Mouse (Mus musculus) left cerebral cortex, postnatal 14 days (tissue): ENCODE measurements around the gene St7. TPM values are rescaled to one million over a fixed set of nuclear protein-coding genes. Genes with fewer than 3 reads are reported as not detected.

Experiments used
- DNase-seq, 2 experiments: peaks; one replicate each; pipeline ENCODE4 v3.0.0; 2021 to 2022; ENCODE audit warnings: low spot score in 2 of 2, mixed read lengths in 1 of 2
- intact Hi-C: fragments of 180-260 bp; cut with DNase I; formaldehyde crosslinking; loops from one replicate; pipeline ENCODE4 v1.15.1; 2025
- total RNA-seq, 2 experiments: library from RNA; stranded (reverse); gene quantifications; 2 replicates each; pipeline ENCODE4 v1.2.3; 2021

The St7 gene
- total RNA-seq, 2 experiments from 2014 or later: 36.8 to 38.5 TPM

DNA sequence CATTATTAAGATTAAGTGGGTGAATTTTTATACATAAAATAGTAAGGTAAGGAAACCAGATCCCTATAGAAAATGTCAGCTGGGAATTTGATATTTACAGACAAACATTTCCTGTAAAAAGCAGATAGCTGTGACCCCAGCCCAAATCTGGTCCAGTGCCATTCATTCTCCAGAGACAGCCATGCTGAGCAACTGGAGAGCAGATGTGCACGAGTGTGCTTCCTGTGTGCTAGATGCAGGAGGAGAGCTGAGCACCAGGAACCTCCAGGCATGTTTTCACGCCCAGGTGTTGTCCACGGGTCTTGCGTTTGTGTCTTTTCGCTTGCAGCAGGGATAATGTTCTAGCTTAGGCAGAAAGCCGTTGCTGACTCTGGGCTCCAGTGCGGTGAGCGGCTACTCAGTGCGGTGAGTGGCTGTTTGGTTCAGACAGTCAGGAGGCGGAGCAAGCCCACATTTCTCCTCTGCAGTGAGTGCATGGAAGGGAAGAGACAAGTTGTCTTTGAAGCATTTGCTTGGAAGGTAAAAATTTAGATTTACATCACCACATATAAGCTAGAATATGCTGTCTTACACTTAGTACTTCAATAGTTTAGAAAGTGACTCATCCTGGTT lies 231.3 kb downstream of the St7 start:
- intact Hi-C loops: no loop called here
- DNase-seq: no peak

DNA sequence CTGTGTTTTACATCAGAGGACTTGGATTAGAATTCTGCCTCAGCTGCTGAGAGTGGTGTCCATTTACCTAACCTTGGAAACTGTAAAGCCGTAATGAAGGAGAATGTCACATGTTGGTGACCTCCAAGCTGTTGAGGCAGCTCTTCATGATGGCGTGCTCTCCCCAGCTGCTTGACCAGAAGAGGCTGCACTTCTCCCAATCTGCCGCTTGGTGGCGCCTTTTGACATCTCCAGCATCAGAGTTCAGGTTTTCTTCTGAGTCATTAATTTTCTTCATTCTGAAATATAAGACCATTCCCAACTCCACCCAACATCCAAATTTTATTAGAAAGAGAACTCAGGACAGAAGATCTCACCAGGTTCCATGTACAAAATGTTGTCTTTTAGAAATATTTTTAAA lies 232.5 kb downstream of the St7 start:
- intact Hi-C loops: no loop called here
- peak in 1 of 2 experiments; percentile 33 for DNase-seq

DNA sequence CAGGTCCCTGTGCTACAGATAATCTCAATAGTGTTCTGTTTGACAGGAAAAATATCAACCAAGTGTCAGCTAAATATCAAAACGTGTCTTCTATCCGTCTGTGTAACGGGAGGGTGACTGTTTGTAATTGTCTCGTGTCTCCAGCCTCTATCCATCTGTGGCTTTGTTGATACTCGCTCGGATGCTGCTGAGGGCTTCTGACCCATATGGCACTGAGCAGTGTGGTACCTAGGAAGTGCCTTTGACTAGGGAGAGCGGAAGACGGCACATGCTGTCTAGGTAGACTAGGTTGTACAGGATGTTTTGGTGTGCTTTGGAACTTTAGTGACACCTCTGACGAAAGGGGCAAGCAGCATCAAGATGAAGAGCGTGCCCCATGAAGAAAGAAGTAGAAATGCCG lies 235.0 kb downstream of the St7 start:
- intact Hi-C loops: no loop called here
- no peak for DNase-seq

- intact Hi-C loops: no loop called here
- no peak for DNase-seq
Measured at GRCm38 (mm10) chr6:17931187-17931586, 238.5 kb downstream of the St7 start.

GRCm38 (mm10) chr6:17931835-17932234 lies 239.1 kb downstream of the St7 start:
- intact Hi-C loops: no loop called here

GRCm38 (mm10) chr6:17932806-17933205 lies 240.1 kb downstream of the St7 start:
- intact Hi-C loops: no loop called here
- no peak for DNase-seq

More at GRCm38 (mm10) chr6:17931835-17932234, 239.1 kb downstream of the St7 start:
- no peak for DNase-seq

DNA sequence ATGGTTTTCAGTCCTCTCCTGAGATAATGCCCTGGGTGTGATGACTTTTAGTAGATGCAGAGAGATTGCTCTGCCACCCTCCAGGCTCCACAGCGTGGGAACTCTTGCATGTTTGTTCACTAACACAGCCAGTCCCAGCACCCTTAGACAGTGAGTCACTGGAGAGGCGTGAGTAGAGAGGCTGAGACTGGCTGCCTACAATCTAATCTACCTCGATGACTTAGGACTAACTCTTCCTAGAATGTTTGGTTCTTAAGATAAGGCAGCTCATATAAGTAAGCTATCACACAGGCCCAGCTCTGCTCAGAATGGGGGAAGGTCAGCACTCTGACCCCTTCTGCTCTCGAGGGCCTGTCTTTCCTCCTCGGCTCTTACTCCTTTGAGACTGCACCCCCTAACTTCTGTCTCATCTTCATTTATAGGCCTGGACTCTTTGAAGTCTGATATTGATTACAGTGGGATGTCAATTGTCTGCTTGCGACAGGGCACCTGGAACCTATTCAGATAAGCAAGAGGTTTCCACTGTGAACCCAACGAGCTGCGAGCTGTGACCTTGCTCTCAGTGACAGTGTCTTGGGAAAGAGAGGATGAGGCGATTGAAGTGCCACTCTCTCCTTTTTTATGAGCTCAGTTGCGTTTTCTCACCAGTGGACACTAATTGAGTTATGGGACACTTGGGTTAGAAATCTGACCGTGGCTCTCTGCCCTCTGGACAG lies 246.1 kb downstream of the St7 start:
- DNase-seq: no peak
- intact Hi-C loops: no loop called here

GRCm38 (mm10) chr6:17941916-17942315 lies 249.2 kb downstream of the St7 start:
- DNase-seq: no peak
- intact Hi-C loops: no loop called here

- intact Hi-C loops: no loop called here
- no peak for DNase-seq
Measured at GRCm38 (mm10) chr6:17942344-17942743, 249.6 kb downstream of the St7 start.

DNA sequence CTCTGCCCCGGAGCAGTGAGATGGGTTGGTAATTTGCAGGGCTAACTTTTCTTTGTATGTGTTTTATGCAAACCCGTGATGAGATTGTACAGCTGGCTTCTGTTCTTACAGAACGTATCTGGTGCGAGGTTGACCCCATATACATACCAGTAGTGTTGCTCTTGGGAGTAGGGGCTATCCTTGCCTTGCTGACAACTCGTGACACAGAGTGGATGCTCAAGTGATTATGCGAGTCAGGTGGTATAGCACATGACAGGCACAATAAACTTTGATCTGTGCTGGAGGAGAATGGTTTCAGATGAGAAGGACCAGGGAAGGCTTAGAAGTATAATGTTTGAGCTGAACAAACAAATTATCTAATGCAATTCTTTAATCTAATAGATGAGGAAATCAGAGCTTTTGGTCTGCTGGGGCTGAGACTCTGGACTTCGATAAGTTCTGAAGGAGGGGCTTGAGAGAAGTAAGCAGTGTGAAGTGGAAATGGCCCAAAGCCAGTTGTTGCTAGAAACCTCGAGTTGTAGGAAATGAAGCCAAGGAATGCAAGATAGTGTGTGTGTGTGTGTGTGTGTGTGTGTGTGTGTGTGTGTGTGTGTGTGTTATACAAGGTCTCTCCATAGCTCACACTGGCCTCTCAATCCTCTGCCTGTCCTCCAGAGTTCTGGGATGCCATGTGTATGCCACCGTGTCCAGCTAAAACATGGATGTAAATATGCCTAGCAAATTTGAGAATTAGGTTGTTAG lies 251.3 kb downstream of the St7 start:
- no peak for DNase-seq
- intact Hi-C loops: no loop called here

- no peak for DNase-seq
- intact Hi-C loops: no loop called here
Measured at GRCm38 (mm10) chr6:17946456-17946855, 253.7 kb downstream of the St7 start.

DNA sequence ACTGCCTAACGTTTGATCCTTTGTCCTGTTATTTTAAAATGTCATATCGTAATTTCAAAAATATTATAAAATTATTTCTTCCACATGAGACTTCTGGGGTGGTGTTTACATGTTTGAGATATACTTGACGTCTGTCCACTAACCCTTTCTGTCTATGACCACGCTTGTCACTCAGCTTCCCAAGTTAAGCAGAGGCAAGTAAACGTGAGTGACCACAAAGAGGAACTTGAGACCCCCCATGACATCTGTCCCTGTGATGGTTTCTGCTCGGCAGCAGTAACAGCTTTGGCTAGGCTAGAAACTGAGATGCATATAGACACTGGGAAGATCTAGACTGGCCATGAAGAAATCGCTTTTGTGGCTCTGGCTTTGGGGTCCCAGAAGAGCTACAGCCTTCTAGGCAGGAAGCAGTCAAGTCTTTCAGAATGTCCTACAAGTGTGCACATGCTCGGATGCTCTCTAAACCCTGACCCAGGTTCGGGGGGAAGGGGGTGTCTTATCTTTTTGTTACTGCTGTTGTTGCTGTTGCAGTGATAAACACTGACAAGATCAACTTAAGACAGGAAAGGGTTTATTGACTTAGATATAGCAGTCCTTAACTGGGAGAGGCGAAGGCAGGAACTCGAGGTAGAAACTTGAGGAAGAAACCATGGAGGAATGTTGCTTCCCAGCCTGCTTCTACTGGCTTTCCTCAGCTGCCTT lies 254.5 kb downstream of the St7 start:
- intact Hi-C loops: no loop called here
- no peak for DNase-seq

DNA sequence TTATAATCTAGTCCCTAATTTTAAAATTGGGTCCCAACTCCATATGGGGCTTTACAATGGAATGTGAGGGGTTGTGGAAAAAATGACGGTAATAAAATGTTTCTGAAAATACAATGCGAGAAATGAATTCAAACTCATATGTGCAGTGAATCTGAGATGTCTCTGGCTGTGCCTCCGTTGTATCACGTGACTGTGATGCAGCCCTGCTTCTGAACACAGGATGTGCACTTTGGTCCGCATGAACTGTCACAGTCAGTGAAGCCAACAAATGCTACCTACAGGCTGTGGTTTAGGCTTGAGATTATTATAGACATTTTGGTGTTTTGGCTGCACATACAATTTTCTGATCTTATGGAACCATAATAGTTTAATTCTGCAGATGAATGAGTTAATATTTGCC lies 256.4 kb downstream of the St7 start:
- intact Hi-C loops: no loop called here
- no peak for DNase-seq

GRCm38 (mm10) chr6:17951779-17952178 lies 259.0 kb downstream of the St7 start:
- intact Hi-C loops: no loop called here
- DNase-seq: no peak

DNA sequence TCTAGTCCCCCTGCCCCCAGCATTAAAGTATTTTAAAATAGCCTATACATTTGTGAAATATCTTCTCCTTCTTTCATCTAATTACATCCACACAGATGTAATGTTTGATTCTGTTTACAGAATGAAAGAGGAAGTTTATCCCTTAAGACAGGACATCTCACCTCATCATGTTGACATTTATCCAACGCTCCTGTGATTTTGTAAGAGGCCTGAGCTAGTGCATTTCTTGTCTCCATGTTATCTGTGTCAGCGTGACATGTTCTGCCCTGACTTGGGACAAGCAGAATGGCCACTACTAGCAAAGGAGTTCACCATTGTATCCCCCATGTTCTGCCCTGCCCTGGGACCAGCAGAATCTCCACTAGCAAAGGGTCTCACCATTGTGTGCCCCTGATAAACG lies 270.7 kb downstream of the St7 start:
- intact Hi-C loops: no loop called here
- no peak for DNase-seq

- DNase-seq: peak in 1 of 2 experiments; percentile 20
- intact Hi-C loops: no loop called here
Measured at GRCm38 (mm10) chr6:17968467-17969144, 275.9 kb downstream of the St7 start.

GRCm38 (mm10) chr6:17969815-17970214 lies 277.1 kb downstream of the St7 start:
- DNase-seq: no peak

DNA sequence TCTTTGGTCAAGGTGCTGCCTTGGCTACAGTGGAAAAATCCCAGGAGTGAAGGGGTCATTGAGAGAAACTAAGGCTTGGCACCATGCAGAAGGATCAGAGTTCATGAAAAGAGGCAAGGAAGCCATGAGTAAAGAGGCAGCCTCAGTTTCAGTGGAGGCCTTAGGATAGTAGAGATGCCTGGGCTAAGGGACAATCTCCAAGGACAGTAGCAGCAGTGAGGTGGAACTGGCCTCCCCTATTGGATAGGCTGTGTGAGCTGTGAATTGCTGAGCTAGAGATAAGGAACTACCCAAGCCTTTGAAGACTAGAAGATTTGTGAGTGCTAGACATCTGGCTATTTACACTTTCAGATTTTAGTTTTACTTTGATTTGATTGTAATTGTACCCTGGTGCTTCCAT lies 278.7 kb downstream of the St7 start:
- DNase-seq: no peak
- intact Hi-C loops: no loop called here

More at GRCm38 (mm10) chr6:17969815-17970214, 277.1 kb downstream of the St7 start:
- intact Hi-C loops: no loop called here

DNA sequence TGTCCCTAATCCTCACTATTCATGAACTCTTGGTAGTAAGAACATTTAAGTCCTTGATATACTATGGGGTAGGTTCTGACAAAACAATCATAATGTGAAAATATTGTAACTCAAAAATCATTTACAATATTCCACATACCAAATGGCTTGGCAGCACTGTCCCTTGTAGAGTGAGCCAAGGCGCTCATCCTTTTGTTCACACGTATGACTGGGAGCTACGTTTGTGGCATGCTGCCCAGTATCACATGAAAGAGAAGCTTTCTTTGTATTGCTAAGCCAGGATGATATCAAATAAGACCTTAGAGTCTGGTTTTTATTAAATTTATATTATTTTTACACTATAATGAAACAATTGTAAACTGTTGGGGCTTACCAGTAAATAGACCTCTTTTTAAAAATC lies 281.7 kb downstream of the St7 start:
- DNase-seq: peak; percentile 21 to 23
- intact Hi-C loops: no loop called here
